Mouse (Mus musculus): ENCODE results near the gene Mapkapk3.

- TF ChIP-seq POLR2A (IDR thresholded peaks at IDR 0.05; ENCODE audit: low read depth, low read length) (no peak), CTCF (IDR thresholded peaks at IDR 0.05; ENCODE audit: borderline replicate concordance, insufficient read depth, low read length) (no peak)
Measured at GRCm38 (mm10) chr9:107323558-107323957, 33.9 kb upstream of the Mapkapk3 start.
